Mouse (Mus musculus): ENCODE data around the gene Zfp444. TPM values are rescaled to one million over a fixed set of nuclear protein-coding genes. Genes with fewer than 3 reads are reported as not detected.
"Not testable (repeated sequence)": the region's sequence is repeated elsewhere in the genome, so short reads cannot be mapped to it uniquely, and the experiment has no call there.

Zfp444 gene
- total RNA-seq, 2 experiments from 2014 or later, result 25.8 to 27.0 TPM

DNA sequence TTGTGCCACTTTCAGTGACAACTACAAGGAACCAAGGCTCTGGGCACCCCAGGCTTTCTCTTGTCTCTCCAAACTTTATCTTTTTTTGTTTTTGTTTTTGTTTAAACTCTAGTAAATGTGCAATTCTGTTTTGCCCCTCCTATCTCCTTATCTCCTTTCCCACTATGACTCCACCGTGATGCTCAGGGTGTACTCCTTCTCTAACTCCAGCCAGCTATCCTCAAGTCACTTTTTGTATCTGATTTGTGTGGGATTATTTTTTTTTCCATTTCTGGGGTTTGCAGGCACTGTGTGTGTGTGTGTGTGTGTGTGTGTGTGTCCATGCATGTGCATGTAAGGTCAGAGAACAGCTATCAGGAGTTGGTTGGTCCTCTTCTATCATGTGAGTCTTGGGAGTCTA, 14.5 kb upstream of the Zfp444 start:
- DNase-seq (ENCODE audit: low spot score in 2 of 2), result no peak

DNA sequence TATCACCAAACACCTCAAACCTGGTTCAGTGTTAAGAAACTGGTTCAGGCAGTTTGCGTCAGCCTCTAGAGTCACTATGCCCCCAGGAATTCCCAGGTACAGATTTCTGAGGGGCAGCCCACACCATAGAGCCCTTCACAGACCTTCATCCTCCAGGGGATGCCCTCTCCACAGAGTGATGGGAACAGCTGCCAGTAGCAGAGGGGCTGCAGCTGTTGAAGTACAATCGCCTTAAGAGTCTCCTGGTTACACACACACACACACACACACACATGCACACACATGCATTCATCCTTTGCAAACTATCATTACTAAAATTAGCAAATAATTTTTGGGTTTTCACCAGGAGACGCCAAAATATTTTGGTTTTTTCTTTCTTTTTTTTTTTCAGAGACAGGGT, 12.4 kb upstream of the Zfp444 start:
- no peak for DNase-seq (ENCODE audit: low spot score in 2 of 2)

DNA sequence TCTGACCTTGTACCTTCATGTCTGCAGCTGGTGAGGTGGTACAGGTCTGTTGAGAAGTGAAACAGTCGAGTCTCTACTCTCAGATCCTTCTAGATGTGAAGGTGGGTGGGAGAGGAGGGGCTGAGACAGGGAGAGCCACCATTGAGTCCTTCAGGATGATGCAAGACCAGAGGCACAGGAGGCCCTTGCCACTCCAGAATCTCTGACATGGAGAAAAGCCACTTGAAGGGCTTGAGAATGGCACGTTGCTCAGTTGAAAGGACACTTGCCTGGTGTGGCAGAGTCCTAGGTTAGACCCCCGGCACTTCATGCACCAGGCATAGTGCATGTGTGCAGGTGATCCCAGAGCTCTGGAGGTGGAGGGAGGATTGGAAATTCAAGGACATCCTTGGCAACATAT, 10.5 kb upstream of the Zfp444 start:
- no peak for DNase-seq (ENCODE audit: low spot score in 2 of 2)

DNA sequence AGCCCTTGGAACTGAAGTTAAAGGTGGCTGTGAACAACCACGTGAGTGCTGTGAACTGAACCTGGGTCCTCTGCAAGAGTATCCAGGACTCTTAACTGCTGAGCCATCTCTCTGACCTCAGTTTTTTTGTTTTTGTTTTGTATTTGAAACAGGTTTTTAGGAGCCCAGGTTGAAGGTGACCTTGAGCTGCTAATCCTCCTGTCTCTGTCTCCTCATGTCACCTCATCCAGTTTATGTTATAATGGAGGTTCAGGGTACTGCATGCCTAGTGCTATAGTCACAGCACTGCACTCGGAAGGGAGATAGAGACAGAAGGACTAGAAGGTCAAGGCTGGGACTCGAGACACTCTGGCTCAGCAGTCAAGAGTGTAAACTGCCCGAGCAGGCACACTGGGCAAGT, 9.9 kb upstream of the Zfp444 start:
- no peak for DNase-seq (ENCODE audit: low spot score in 2 of 2)

DNA sequence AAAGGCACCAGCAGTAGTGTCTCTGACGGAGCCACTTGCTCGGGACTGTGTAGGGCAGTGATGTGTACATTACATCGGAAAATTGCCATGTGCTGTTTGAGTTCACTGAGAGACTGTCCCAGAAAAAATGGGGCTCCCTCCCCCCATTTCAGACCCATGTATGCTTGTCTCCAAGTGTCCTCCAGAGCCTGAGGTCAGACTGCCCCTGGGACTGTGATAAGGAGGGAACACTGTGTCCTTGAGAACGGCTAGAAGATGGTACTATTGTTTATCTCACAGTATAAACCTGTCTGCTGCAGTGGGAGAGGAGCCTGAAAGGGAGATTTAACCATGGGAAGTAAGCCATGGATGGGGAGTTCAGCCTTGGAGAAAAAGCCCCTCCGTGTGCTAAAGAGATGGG, 7.4 kb upstream of the Zfp444 start:
- DNase-seq (ENCODE audit: low spot score in 2 of 2), result no peak

DNA sequence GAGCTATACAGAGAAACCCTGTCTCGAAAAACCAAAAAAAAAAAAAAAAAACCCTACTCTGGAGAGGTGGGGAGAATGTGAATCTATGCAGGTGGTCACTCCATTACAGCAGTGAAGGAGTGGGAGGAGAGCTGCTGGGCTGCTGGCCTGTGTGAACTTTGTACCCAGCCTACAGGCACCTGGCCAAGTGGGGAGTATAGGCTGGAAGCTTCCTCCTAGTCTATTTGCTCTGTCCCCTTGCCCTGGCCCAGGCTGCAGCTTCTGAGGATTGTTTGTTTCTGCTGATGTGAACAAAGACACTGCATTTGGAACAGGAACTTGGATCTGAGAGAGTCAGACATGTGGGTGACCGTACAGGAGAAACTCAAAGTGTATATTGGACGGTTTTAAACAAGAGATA, 2.6 kb upstream of the Zfp444 start:
- no peak for DNase-seq (ENCODE audit: low spot score in 2 of 2)

DNA sequence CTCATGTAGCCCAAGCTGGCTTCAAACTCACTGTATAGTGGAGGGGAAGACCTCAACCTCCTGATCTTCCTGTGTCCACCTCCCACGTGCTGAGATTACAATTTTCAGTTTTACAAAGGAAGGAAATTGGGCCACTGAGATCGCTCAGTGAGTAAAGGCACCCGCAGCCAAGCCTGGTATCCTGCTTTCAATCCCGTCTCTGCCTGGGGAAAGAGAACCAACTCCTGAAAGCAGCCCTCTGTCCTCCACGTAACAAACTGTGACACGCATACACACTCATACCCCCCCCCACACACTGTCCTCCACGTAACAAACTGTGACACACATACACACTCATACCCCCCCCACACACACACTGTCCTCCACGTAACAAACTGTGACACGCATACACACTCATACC, 1.6 kb upstream of the Zfp444 start:
- no peak for DNase-seq (ENCODE audit: low spot score in 2 of 2)

DNA sequence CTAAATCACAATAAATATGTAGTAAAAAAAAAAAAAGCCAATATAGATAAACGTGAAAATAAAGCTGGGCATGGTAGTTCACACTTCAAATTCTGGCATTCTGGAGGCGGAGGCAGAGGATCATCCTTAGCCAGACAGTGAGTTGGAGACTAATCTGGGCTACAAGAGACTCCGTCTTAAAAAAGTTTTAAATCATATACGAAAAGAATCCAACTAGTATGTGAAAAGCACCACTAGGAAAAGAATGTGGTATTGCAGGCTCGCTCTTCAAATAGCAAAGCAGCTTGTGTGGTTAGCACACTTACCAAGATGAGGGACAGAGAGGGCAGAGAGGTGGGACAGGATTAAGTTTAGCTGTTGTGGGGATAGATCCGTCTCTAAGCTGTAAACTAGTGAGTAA, 1.2 kb upstream of the Zfp444 start:
- DNase-seq (ENCODE audit: low spot score in 2 of 2), result no peak

DNA sequence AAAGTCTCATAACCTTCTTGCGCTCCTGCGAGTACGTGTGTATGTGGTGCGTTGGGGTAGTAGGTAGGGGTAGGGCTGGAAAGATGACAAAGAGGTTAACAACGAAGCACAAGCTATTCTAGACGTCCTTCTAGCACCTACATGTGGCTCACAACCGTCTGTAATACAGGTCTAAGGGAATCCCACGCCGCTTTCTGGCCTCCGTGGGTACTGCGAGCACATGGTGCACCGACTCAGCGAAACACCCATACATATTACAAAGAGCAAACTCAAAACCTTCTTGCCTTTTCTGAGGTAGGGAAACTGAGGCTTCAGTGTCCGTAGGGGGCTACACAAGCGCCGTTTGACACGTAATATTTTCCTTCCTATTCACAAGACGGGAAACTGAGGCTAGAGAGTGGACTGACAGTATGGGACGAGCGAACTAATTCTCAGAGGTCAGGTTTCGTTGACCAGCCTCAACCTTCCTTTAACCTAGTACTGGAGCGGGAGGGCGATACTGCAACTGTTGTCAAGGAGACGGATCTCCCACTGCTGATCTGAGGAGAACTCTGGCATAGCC, 501 bp upstream of the Zfp444 start:
- DNase-seq (ENCODE audit: low spot score in 2 of 2), result peak; percentile 58 to 63

DNA sequence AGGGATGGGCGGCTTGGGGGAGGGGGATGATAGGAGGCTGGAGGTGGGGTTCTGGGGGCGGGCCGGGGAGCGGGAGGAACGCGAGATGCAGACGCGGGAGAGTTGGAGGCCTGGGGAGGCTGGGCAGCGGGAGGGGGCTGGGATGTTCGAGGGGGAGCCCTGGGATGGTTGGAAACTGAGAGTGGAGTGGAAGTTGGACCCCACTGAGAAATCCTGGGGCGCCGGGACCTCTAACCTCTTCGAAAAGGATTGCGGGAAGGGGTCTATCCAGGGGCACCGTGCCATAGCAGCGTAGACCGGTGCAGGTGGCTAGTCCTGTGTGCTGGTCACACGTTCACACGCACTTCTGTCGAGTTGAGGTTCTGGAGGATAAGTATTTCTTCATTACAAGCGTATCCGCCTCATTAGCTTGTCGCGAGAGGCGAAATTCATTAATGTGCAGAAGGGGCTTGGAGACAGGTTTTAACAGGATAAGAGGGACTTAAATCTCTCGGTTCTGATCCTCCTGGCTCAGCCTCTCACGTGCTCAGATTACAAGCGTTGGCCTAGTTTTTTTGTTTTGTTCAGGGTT, 733 bp downstream of the Zfp444 start:
- DNase-seq (ENCODE audit: low spot score in 2 of 2), result no peak

DNA sequence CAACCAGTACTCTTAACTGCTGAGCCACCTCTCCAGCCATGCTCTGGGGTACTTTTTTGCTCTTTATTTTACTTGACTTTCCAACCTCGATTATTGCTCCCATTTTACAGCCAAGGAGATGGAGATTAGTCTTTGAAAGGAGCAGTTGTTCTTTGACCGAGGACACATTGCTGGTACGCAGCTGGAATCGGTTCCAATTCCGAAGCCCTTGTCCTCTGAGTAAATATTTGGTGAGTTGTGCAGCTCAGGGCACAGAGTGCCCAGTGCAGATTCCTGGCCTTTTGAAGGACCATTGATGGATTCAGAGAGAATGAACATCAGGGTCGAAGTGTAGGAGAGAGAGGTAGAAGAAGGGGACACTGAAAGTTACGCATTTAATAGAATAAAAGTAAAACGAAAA, 1.8 kb downstream of the Zfp444 start:
- DNase-seq (ENCODE audit: low spot score in 2 of 2), result no peak

DNA sequence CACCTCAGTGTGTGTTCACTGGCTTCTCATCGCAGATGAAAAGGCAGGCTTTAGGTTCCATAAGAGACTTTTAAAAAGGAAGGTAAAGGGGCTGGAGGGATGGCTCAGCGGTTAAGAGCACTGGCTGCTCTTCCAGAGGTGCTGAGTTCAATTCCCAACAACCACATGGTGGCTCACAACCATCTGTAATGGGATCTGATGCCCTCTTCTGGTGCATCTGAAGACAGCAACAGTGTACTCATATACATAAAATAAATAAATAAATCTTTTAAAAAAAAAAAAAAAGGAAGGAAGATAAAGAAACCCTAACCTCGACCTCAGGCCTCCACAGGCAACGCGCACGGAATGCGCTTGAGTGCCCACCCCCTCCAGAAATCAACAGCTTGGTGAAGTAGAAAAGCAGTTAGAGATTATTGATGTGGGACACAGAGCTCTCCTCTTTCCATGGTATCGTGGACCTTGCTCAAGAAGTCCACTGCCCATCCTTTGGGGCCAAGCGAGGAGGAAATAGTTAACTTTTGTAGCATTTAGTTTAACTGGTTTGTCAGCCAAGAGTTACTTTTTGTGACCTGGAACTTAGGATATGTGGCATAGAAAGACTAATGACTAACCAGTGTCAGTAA, 2.5 kb downstream of the Zfp444 start:
- not testable (repeated sequence) for DNase-seq (ENCODE audit: low spot score in 2 of 2)

DNA sequence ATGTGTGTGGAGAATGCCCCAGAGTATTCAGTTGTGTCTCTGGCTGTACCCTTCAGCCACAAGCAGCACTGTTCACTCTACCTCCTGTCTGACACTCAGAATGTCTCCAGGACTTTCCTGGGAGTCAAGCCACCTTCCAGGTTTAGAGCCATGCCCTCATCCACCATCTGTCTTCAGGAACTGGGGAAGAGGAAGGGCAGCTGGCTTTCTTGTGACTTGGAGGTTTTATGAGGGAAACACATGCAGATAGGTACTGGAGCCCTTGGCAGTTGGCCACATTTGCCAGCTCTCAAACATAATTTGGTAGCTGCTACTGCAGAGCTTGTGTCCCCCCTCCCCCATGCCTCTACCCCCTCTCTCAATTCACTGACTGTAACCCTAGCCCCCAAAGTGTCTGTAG, 7.0 kb downstream of the Zfp444 start:
- DNase-seq (ENCODE audit: low spot score in 2 of 2), result no peak

DNA sequence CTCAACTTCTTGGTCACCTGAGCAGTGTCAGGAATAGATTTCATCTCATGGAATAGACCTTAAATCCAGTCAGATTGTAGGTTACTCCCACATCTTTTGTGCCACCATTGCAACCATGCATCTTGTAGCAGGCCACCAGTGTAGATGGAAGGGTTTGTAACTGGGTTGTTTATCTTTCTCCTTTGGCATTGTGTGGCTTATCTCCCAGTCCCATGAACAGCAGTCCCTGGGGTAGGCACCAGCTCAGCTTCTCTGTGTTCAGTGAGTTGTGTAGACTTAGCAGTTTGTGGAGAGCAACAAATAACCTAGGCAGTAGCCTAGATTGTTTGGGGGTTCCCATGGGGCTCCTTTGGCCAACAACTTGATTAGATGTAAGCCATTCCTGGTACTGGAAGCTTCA, 10.9 kb downstream of the Zfp444 start:
- no peak for DNase-seq (ENCODE audit: low spot score in 2 of 2)

DNA sequence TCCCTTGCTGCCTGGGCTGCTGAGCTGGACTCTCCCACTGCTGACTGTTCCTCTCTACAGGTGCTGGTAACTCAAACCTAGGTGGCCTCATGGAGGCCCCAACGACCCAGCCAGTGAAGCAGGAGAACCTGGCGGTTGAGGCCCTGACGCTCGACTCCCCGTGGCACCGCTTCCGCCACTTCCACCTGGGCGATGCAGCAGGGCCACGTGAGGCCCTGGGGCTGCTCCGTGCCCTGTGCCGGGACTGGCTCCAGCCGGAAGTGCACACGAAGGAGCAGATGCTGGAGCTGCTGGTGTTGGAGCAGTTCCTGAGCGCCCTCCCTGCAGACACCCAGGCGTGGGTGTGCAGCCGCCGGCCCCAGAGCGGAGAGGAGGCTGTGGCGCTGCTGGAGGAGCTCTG, 11.8 kb downstream of the Zfp444 start:
- DNase-seq (ENCODE audit: low spot score in 2 of 2), result no peak

DNA sequence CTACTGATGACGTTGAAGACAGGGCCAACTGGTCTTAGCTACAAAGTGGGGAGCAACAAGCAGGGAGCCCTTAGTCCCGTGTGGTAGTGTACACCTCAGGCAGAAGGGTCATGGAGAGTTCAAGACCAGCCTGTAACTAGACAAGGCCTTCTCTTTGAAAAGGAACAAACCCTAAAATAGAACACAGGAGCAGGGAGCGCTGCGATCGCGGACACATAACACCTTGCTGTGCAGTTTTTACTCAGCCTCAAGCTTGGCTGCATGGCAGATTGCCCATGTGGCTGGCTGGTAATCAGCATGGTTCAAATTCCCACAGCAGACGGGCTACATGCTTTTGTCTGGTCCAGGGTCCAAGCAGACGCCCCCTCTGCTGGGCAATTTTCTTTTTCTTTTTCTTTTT, 12.5 kb downstream of the Zfp444 start:
- no peak for DNase-seq (ENCODE audit: low spot score in 2 of 2)

DNA sequence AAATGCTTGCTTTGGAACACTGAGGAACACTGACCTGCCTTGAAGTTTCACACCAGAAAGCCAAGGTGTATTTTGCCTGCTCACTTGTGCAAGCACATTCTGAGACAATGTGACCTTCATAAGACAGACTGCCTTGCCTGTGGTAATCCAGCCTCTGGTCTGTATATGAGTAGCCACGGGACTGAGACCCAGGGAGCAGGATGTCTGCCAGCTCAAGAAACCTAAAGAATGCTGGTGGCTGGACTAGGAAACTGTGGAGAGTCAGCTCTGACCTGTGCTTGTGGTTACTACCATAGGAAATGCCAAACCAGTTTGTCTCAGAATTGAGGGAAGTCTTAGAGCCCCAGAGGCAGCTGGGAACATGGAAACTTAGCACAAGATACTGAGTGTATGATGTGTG, 13.4 kb downstream of the Zfp444 start:
- no peak for DNase-seq (ENCODE audit: low spot score in 2 of 2)

DNA sequence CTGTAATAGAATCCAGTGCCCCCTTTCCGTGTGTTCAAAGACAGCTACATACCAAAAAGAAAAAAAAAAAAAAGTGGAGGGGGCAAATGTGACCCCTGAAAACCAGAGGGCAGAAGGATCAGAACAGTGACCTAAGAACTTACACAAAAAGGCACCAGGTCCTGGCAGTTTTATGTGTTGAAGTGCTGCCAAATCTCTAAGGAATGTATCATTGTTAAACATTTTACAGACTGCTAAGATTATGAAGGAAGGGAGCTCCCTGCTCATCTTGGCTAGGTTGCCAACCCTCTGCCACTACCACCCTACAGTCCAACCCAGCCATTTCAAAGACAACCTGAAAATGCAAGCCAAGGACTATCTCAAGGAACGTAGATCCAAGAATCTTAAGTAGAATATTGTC, 14.2 kb downstream of the Zfp444 start:
- no peak for DNase-seq (ENCODE audit: low spot score in 2 of 2)

DNA sequence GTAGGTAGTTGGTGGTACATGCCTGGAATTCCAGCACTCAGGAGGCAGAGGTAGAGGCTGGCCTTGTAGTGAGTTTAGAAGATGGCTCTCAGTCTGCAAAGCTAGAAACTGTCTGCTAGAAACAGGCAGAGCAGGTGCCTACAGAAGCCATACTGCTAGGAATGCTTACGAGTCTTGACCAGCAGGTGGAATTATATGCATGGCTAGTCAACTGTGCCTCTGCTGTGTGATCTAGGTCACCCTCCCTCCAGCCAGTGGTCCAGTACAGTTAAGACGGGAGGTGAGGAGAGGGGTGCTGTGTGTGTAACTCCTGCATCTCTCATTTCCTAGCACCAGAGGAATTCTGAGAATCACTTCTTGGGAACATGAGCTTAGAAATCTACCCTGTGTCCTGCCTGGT, 14.7 kb downstream of the Zfp444 start:
- DNase-seq (ENCODE audit: low spot score in 2 of 2), result no peak

DNA sequence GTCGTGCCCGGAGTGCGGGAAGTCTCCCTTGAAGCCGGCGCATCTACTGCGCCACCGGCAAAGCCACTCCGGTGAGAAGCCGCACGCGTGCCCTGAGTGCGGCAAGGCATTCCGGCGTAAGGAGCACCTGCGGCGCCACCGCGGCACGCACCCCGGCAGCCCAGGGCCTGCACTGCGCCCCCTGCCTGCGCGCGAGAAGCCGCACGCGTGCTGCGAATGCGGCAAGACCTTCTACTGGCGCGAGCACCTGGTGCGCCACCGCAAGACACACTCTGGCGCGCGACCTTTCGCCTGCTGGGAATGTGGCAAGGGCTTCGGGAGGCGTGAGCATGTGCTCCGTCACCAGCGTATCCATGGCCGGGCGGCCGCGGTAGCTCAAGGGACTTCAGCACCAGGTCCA, 17.5 kb downstream of the Zfp444 start:
- no peak for DNase-seq (ENCODE audit: low spot score in 2 of 2)

DNA sequence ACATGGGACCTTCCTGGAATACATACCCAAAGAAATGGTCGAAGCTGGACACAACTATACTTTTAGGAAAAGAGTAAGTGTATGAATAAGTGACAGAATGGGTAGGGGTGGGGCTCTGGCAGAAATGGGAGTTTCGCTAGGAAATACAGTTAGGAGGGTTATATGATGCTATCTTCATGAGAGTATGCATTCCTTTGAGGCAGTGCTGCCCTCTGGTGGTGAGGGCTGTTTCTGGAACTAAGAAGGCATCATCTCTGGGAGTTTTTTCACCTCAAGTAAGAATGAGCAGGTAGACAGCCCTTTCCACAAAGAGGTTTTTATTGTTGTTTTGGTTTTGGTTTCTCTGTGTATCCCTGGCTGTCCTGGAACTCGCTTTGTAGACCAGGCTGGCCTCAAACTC, 19.4 kb downstream of the Zfp444 start:
- peak; percentile 75 to 82 for DNase-seq (ENCODE audit: low spot score in 2 of 2)

DNA sequence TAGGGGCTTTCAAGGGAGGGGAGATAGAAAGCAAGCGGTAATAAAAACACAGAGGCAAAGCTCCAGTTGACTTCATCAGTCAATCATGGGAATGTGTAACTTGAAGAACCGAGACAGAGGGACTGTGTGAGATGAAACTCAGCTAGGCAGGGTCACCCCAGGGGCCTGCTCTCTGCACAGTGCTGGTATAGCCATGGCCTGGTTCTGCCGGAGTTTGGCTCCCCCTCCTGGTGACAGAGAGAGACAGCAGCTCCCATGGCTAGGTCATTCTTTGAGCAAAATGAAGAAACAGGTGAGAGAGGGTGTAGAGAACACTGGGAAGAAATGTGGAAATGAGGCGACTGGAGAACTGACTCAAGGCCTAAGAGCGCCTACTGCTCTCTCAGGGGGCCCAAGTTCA, 22.1 kb downstream of the Zfp444 start:
- peak; percentile 59 to 62 for DNase-seq (ENCODE audit: low spot score in 2 of 2)

DNA sequence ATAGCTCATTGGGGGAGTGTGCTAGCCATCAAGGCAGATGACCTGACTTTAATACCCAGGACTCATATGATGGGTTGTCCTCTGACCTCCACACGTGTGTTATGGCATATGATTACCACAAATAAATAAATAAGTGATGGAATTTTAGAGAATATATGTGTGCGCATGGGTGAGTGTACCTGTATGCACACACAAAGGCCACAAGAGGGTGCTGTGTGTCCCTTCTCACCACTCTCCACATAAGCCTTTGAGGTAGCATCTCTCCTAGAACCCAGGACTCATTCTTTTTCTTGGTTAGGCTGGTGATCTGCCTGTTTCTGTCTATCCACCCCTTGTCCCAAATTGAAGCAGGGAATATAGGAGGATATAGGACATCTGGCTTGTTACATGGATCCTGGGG, 23.8 kb downstream of the Zfp444 start:
- DNase-seq (ENCODE audit: low spot score in 2 of 2), result no peak

All from adrenal gland, adult 18-20 months (tissue).